Mouse (Mus musculus): ENCODE data around the gene Dynll1. TPM values are rescaled to one million over a fixed set of nuclear protein-coding genes. Genes with fewer than 3 reads are reported as not detected.

Dynll1 gene
- 1,816 and 1,865 TPM in 2 replicates for polyA plus RNA-seq (2016; fragmentation: Nextera tagmentation; extraction: Ambion mirVana)

- Histone ChIP-seq H3K27me3 (ENCODE audit: low read depth, poor library complexity, severe bottlenecking) (no peaks in the 10 kb centered on the region), H3K27ac (peak within 1 kb of the TSS; percentile 93), H3K36me3 (peaks cover 40% of the 10 kb centered on the region), H3K4me1 (peaks cover 31% of the 10 kb centered on the region), H3K9me3 (replicated peaks) (no peaks in the 10 kb centered on the region), H3K4me3 (peak within 1 kb of the TSS; percentile 93)
- WGBS = under 1% methylated on average over 65 of the region's 66 CpGs
- peak; percentile 100 for DNase-seq (ENCODE audit: low spot score)
Observed at GRCm38 (mm10) chr5:115300792-115301614, at the start of gene Dynll1. TSS of gene Dynll1 (minus strand) at chr5:115300999.

DNA sequence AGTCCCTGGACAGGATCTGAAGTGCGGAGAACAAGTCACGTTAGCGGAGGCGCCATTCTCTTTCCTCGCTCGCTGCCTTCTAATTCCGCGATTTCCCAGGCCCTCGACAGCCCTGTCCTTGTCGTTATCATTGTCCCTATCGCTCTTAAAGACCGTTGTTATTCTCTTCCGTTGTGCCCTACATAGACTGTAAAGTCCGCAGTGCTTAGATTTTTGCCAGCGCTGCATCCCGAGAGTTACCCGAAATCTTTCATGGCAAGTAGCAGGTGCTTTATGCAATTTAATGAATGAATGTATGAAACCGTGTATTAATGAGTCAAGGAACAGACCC is 48.4 kb upstream of the Dynll1 start:
- Histone ChIP-seq H3K36me3 (peaks cover 31% of the 10 kb centered on the region), H3K27me3 (ENCODE audit: low read depth, poor library complexity, severe bottlenecking) (no peaks in the 10 kb centered on the region), H3K9me3 (replicated peaks) (no peaks in the 10 kb centered on the region), H3K4me1 (peaks cover 21% of the 10 kb centered on the region), H3K4me3 (peak overlapping the region; percentile 98), H3K27ac (peak overlapping the region; percentile 83)
- no peak for DNase-seq (ENCODE audit: low spot score)
- WGBS = 2% methylated on average over 18 of the region's 18 CpGs

DNA sequence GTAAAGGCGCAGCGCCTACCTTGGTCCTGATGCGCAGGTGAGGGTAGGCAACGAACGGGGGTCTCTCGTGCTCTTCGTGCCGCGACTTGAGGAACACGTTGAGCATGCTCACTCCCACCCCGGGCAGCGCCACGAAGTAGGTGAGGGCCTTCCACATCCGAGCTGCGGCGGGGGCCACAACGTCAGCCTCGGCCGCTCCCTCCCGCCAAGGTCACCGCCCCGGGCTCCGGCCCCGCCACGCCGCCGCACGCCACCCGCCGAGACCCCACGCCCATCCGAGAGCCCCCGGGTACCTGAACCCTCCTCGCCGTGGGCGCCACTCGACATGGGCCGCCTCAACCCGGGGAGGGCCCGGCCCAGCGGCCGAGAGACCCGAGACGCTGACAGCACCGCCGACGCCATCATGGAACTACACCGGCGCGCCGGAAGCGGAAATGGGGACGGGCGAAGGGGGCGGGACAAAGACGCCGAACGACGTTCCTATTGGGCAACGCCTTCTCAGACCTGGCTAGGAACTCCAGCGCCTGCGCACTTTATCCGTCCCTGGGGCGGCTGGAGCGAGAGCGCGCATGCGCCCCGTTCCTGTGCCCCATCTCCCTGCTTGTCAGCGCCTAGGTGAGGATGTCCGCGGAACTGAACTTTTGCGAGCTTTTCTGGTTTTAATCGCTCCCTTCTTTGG is 47.9 kb upstream of the Dynll1 start, which contains the start of gene Cox6a1:
Gene Cox6a1, minus strand, starts transcription at position 436 of the 679 bp plus-strand sequence.
- Histone ChIP-seq H3K27me3 (ENCODE audit: low read depth, poor library complexity, severe bottlenecking) (no peaks in the 10 kb centered on the region), H3K4me1 (peaks cover 21% of the 10 kb centered on the region), H3K36me3 (peaks cover 36% of the 10 kb centered on the region), H3K27ac (peak within 1 kb of the TSS; percentile 83), H3K4me3 (peak within 1 kb of the TSS; percentile 98), H3K9me3 (replicated peaks) (no peaks in the 10 kb centered on the region)
- under 1% methylated on average over 74 of the region's 74 CpGs for WGBS
- peak; percentile 100 for DNase-seq (ENCODE audit: low spot score)

GRCm38 (mm10) chr5:115347564-115347963 is 46.8 kb upstream of the Dynll1 start:
- DNase-seq (ENCODE audit: low spot score) = peak; percentile 84
- H3K27ac ChIP-seq = no peak overlapping the region
- H3K9me3 ChIP-seq (replicated peaks) = no peaks in the 10 kb centered on the region
- 4% methylated on average over 5 of the region's 5 CpGs for WGBS
- no peaks in the 10 kb centered on the region for H3K27me3 ChIP-seq (ENCODE audit: low read depth, poor library complexity, severe bottlenecking)
- H3K36me3 ChIP-seq = peaks cover 47% of the 10 kb centered on the region
- peak overlapping the region; percentile 98 for H3K4me3 ChIP-seq
- peaks cover 21% of the 10 kb centered on the region for H3K4me1 ChIP-seq

DNA sequence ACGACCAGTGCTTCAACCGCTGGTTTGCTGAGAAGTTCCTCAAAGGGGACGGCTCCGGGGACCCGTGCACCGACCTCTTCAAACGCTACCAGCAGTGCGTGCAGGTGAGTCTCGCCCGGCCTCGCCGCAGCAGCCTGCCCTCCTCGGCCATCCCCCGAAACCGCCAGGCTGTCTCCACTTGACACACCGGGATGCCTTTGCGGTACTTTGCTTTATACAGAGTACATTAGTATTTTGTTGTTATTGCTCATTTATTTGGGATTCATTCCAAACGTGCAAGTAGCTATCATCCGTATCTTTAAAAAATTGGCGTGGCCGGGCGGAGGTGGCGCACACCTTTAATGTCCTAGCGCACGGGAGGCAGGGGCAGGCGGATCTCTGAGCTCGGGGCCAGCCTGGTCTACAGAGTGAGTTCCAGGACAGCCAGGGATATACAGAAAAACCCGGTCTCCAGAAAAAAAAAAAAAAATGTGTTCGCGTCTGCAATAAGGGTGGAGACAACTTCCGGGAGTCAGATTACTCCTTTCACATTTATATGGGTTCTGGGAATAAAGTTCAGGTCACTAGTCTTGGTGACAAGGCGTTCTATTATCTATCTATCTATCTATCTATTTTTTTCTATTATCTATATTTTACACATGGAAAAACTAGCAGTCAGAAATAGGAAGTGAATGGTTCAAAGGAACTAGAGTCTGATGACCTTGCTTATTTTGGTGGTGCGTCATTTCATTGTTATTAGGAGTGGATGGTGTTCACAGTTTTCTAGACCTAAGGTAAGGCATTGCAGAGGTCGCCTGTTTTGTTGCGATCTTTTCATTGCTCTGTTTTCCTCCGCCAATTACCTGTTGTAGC is 40.7 kb upstream of the Dynll1 start:
- DNase-seq (ENCODE audit: low spot score) = no peak
- Histone ChIP-seq H3K9me3 (replicated peaks) (no peaks in the 10 kb centered on the region), H3K36me3 (peaks cover 62% of the 10 kb centered on the region), H3K4me3 (peak overlapping the region; percentile 94), H3K27ac (peak overlapping the region; percentile 92), H3K4me1 (peaks cover 27% of the 10 kb centered on the region), H3K27me3 (ENCODE audit: low read depth, poor library complexity, severe bottlenecking) (no peaks in the 10 kb centered on the region)
- 13% methylated on average over 36 of the region's 36 CpGs for WGBS

- under 1% methylated on average over 62 of the region's 62 CpGs for WGBS
Observed at GRCm38 (mm10) chr5:115340577-115341313, 39.9 kb upstream of the Dynll1 start, which contains the start of the genes Gatc and Triap1. TSS of gene Gatc (minus strand) at chr5:115341178. TSS of gene Triap1 (plus strand) at chr5:115341225.

GRCm38 (mm10) chr5:115340007-115340406 is 39.2 kb upstream of the Dynll1 start:
- Histone ChIP-seq H3K36me3 (peaks cover 62% of the 10 kb centered on the region), H3K27ac (no peak overlapping the region), H3K9me3 (replicated peaks) (no peaks in the 10 kb centered on the region), H3K4me1 (peaks cover 27% of the 10 kb centered on the region), H3K4me3 (peak overlapping the region; percentile 94), H3K27me3 (ENCODE audit: low read depth, poor library complexity, severe bottlenecking) (no peaks in the 10 kb centered on the region)
- no peak for DNase-seq (ENCODE audit: low spot score)
- 34% methylated on average over 7 of the region's 7 CpGs for WGBS

More at GRCm38 (mm10) chr5:115340577-115341313, 39.9 kb upstream of the Dynll1 start, which contains the start of the genes Gatc and Triap1:
- Histone ChIP-seq H3K27ac (peak within 1 kb of the TSS; percentile 92), H3K4me1 (peaks cover 27% of the 10 kb centered on the region), H3K27me3 (ENCODE audit: low read depth, poor library complexity, severe bottlenecking) (no peaks in the 10 kb centered on the region), H3K9me3 (replicated peaks) (no peaks in the 10 kb centered on the region), H3K36me3 (peaks cover 62% of the 10 kb centered on the region), H3K4me3 (peak within 1 kb of the TSS; percentile 94)
- DNase-seq (ENCODE audit: low spot score) = peak; percentile 95

GRCm38 (mm10) chr5:115333626-115334025 is 32.8 kb upstream of the Dynll1 start:
- no peak overlapping the region for H3K4me3 ChIP-seq
- WGBS = 91% methylated on average over 3 of the region's 3 CpGs
- peaks cover 9% of the 10 kb centered on the region for H3K4me1 ChIP-seq
- no peak for DNase-seq (ENCODE audit: low spot score)
- no peaks in the 10 kb centered on the region for H3K27me3 ChIP-seq (ENCODE audit: low read depth, poor library complexity, severe bottlenecking)
- H3K9me3 ChIP-seq (replicated peaks) = no peaks in the 10 kb centered on the region
- peaks cover 92% of the 10 kb centered on the region for H3K36me3 ChIP-seq
- no peak overlapping the region for H3K27ac ChIP-seq

- Histone ChIP-seq H3K36me3 (peaks cover 72% of the 10 kb centered on the region), H3K4me3 (no peak overlapping the region), H3K27ac (no peak overlapping the region), H3K4me1 (peaks cover 18% of the 10 kb centered on the region), H3K27me3 (ENCODE audit: low read depth, poor library complexity, severe bottlenecking) (no peaks in the 10 kb centered on the region), H3K9me3 (replicated peaks) (no peaks in the 10 kb centered on the region)
- no peak for DNase-seq (ENCODE audit: low spot score)
- 93% methylated on average over 9 of the region's 9 CpGs for WGBS
Observed at GRCm38 (mm10) chr5:115330955-115331354, 30.2 kb upstream of the Dynll1 start.

- peak; percentile 73 for DNase-seq (ENCODE audit: low spot score)
- 2% methylated on average over 54 of the region's 55 CpGs for WGBS
Observed at GRCm38 (mm10) chr5:115327610-115328548, 27.1 kb upstream of the Dynll1 start.

More at GRCm38 (mm10) chr5:115327610-115328548, 27.1 kb upstream of the Dynll1 start:
- Histone ChIP-seq H3K9me3 (replicated peaks) (no peaks in the 10 kb centered on the region), H3K27me3 (ENCODE audit: low read depth, poor library complexity, severe bottlenecking) (no peaks in the 10 kb centered on the region), H3K4me1 (peaks cover 22% of the 10 kb centered on the region), H3K4me3 (peak overlapping the region; percentile 84), H3K27ac (peak overlapping the region; percentile 98), H3K36me3 (peaks cover 41% of the 10 kb centered on the region)
